Mouse (Mus musculus) v-Abl transformed pro-B cells (cell line): ENCODE measurements around the gene Uqcc3.

Source experiments
- in situ Hi-C, 2 experiments: fragments of 400-800 bp; cut with MboI; formaldehyde crosslinking; loops; one replicate each; pipeline ENCODE4 v1.15.1; 2025; ENCODE audit not compliant: unreplicated experiment in 2 of 2

Uqcc3 gene

DNA sequence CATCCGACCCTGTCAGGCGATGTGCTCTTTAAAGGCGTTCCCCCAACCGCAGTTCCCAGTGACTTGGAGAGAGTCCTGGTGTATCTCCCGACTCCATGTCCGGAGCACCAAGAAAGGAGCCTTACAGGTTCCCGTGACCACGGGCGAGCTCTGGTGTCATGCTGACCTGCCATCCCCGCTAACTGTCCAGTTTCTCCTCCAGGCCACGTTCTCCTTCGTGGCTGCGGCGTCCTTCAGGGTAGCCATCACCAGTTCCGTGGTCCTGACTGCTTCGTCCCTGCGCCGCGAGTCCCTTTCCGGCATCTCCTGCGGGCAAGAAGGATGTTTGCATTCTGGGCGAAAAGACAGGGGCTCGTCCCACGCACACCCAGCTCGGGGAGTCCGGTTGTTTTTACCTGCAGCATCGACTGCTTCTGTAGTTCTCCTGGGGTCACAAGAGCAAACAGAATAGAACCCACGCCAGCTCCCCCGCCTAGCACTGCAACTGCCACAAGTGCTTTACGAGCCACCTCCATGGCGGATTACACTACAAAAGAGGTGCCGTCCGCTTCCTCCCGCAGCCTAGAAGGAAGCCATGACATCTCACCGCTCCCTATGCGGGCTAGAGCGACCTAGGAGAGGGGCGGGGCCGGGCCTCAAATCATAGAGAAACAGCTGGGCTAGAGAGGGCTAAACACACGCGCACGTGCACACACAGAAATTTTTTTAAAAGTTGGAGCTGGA lies at the start of gene Uqcc3:
TSS of gene Uqcc3 (minus strand) at position 613 of the 723 bp plus-strand sequence.
- in situ Hi-C loops: loop anchor here in 1 of 2 experiments (5.0 to 25.0 kb wide), 2 partner anchors 82 to 1393 kb away; partner anchors contain the start of genes Atl3 and Rtn3

- in situ Hi-C loops: loop anchor here in 1 of 2 experiments (25.0 kb wide), 1 partner anchor 193 kb away; the partner anchor contains the start of genes 1700092M07Rik, Stx5a and Wdr74
Observed at GRCm38 (mm10) chr19:8930117-8930516, 49.4 kb upstream of the Uqcc3 start.

DNA sequence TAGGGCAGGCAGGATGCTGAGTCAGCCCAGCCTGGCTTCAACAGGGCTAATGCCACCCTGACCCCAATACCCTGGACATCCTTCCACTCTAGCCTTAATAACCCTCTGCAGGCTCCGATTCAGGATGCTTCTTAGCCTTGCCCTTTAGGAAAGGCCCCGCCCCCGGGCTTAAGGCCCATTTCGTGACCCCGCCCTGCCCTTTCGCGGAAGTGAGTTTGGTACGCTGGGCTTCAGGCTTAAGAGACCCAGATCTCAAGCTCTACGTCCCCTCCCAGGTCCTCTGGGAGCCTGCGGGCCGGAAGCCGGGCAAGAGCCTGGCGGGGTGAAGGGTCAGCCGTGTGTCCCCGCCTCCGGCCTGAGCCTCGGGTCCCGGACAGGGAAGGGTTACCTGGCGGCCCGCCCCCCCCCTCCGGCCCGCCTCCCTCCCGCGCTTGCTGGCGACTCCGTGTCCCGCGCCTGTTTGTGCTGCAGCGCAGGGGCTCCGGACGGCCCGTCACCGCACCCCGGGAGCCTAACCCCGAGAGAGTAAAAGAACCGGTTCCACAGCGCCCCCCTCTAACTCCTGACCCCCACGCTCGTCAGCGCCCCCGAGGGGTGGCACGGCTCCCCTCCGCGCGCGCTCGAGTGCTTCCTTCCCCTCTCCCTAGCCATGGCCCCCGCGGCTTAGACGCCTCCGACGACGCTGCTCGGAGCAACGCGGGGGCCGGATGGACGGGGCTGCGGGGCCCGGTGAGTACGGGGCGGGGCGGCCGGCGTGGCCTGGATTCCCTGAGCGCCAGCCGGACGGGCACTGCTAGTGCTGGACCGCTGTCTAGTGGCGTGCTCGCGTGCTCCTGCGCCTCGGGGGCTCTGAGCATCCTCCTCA lies 48.7 kb upstream of the Uqcc3 start, which contains the start of the genes Rom1 and Eml3:
TSS of gene Rom1 (minus strand) at position 133 of the 865 bp plus-strand sequence.
TSS of gene Eml3 (plus strand) at position 329 of the 865 bp plus-strand sequence.
- in situ Hi-C loops: loop anchor here in 1 of 2 experiments (25.0 kb wide), 1 partner anchor 192 kb away; the partner anchor contains the start of genes 1700092M07Rik, Stx5a and Wdr74

DNA sequence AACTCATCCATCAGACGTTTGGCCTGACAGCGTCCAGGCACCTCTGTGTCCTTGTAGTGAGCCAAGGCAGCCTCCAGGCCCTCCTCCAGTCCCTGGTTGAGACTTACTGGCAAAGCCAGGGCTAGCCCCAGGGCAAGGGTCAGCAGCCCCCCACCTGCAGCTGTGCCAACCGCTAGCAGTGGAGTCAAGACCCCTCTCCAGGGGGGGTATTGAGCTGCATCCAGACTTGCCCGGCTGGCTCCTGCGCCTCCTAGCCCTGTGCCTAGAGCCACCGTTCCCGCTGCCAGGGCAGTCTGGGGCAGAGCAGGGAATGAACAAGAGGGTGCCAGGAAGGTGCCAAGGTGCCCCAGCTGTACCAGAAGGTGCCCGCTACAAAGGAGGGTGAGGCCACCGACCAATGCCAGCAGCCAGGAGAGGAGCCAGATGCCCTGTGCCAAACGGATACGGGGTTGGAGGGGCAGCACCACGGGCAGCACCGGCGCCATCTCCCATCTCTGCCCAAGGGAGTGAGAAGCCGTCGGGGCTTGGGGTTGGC lies 48.0 kb upstream of the Uqcc3 start:
- in situ Hi-C loops: loop anchor here in 1 of 2 experiments (25.0 kb wide), 1 partner anchor 191 kb away; the partner anchor contains the start of genes 1700092M07Rik, Stx5a and Wdr74

DNA sequence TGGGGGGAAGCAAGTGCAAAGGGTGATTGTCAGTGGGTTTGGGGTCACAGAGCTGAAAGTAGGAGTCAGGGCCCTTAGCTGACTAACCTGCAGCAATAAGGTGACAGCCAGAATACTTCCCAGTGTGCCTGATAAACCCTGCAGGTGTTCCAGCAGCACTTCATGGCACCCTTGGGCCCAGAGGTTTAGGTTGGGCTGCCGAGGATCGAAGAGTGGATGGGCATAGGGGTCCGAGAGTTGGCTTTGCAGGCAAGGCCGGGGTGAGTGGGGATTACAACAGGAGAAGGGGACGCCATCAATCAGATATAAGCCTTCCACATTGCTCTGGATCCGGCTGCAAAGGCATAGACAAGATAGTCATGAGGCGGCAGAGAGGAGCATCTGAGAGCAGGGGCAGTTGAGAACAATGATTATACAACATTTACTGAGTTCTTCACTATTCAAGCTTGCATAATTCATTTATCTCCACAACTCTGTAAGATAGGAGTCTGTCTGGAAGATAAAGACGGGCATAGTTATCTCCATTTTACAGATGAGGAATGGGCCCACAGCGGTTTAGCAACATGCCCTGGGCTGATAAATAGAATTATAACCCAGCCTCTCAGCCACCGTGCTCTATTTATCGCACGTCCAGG lies 47.3 kb upstream of the Uqcc3 start:
- in situ Hi-C loops: loop anchor here in 1 of 2 experiments (25.0 kb wide), 1 partner anchor 191 kb away; the partner anchor contains the start of genes 1700092M07Rik, Stx5a and Wdr74

DNA sequence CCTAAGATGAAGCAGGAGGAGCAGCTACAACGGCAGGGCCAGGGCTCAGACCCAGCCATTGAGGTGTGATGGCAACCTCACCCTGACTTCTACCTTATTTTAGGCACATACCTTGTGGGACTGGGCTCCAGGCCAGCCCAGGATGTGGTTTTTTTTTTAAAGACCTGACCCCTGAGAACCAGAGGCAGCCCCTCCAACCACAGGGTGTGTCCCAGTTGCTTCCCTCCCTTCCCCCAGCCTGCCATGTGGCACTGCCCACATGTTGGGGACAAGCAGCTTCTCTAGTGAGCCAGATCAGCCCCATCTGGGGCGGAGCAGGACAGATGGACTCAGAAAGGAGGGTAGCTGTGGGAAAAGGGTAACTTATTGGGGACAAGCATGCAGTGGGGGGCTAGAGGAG lies 46.0 kb upstream of the Uqcc3 start:
- in situ Hi-C loops: loop anchor here in 1 of 2 experiments (25.0 kb wide), 1 partner anchor 189 kb away; the partner anchor contains the start of genes 1700092M07Rik, Stx5a and Wdr74

GRCm38 (mm10) chr19:8921741-8922140 lies 41.0 kb upstream of the Uqcc3 start:
- in situ Hi-C loops: no loop called here

DNA sequence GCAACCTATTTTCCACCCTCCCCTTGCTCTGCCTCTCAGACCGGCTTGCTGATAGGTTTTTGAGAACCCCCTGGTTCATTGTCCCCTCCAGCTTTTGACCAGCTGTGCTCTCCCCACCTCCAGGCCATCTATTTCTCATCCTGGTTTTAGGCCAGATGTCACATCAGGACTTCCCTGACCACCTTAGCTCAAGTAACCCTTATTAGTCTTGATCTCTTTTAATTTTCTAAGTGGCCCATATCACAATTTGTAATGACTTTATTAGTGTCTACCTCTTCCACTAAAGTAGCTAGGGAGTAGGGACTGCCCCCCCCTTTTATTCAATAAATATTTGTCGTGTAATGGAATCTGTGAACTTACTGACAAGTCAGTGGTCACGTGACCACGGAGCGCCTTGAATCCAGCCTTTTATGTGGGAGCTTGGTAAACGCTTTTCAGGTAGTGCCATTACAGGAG lies 40.1 kb upstream of the Uqcc3 start:
- in situ Hi-C loops: no loop called here

DNA sequence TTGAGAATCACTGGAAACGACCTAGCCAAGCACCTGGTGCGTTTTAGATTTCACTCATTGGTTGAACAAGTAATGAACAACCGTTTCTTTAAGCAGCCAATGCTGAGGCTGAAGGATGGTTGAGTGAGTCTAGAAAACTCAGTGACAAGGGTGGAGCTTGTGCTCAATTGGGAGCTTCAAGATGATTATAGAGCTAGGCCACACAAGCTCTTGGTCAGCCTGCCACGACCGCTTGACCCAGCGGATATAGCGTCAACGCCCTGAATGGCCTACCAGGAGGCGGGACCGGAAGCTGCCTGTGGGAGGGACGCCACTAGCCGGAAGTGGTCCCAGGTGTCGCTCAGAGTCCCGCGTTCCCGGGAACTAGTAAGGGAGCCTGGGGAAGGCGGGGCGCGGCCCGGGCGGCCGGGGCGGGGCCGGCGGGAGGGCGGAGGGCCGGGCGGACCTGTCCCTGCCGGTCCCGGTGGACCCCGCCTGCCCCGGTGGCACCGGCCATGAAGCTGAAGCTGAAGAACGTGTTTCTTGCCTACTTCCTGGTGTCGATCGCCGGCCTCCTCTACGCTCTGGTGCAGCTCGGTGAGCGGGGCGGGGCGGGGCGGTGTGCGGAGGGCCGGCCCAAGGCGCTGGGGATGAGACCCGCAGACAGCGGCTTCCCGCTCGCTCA lies 39.5 kb upstream of the Uqcc3 start, which contains the start of gene B3gat3:
TSS of gene B3gat3 (plus strand) at position 302 of the 664 bp plus-strand sequence.
- in situ Hi-C loops: no loop called here

- in situ Hi-C loops: no loop called here
Observed at GRCm38 (mm10) chr19:8919684-8920072, 39.0 kb upstream of the Uqcc3 start.

GRCm38 (mm10) chr19:8919000-8919399 lies 38.3 kb upstream of the Uqcc3 start:
- in situ Hi-C loops: no loop called here

DNA sequence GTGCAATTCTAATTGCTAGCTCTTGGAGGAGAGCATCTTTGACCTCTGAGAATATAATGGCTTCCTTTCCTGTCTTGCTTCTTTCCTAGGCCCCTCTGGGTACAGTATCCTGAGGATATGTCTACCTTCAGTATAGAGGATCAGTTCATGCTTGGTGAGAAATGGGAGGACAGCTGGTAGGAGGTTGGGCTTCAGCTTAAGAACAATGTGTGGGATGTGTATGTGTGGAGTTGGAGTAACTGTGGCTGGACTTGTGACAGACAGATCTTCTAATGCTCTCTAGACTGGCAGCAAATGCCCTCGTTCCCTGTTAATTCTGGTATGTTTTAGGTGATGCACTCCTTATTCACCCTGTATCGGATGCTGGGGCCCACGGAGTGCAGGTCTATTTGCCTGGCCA lies 33.5 kb upstream of the Uqcc3 start:
- in situ Hi-C loops: no loop called here

- in situ Hi-C loops: no loop called here
Observed at GRCm38 (mm10) chr19:8911810-8912209, 31.1 kb upstream of the Uqcc3 start.

- in situ Hi-C loops: no loop called here
Observed at GRCm38 (mm10) chr19:8908531-8908930, 27.8 kb upstream of the Uqcc3 start.

GRCm38 (mm10) chr19:8903412-8903811 lies 22.7 kb upstream of the Uqcc3 start:
- in situ Hi-C loops: no loop called here

DNA sequence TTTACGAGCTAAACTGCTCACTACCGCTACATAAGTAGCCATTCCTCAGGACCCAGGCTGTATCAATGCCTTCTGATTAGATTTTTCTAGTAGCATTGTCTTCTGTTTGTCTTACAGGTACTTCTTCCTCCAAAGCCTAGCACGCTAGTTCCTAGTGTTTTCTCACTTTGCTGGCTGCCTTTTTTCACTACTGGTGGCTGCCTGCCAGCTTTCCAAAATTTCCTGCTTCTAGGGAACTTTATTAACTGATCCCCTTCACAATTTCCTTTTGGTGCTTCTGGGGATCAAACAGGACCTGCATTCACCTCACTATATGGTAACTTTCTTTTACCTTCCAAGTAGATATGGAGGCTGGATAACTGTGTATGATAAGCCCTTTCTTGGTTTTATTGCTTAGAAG lies 18.4 kb upstream of the Uqcc3 start:
- in situ Hi-C loops: loop anchor here in 1 of 2 experiments (25.0 kb wide), 1 partner anchor 1412 kb away; the partner anchor contains the start of genes Atl3 and Rtn3

DNA sequence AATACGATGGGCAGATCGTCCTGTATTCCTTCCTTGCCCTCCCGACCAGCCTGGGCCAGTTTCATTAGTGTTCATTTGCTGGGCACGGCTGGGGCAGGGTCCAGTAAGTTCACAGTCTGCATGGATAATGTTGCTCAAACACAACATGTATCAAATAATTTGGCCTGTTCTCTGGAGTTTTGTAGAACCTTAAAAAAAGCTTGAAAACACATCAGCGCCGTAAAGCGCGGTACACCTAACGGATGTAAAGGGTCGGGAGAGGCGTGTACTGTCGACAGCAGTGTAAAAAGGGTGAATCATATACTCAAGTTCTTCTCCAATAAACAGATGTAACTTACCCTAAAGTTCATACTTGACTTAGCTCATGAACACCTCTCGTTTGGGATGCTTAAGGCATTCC lies 17.9 kb upstream of the Uqcc3 start:
- in situ Hi-C loops: loop anchor here in 1 of 2 experiments (25.0 kb wide), 1 partner anchor 1411 kb away; the partner anchor contains the start of genes Atl3 and Rtn3

DNA sequence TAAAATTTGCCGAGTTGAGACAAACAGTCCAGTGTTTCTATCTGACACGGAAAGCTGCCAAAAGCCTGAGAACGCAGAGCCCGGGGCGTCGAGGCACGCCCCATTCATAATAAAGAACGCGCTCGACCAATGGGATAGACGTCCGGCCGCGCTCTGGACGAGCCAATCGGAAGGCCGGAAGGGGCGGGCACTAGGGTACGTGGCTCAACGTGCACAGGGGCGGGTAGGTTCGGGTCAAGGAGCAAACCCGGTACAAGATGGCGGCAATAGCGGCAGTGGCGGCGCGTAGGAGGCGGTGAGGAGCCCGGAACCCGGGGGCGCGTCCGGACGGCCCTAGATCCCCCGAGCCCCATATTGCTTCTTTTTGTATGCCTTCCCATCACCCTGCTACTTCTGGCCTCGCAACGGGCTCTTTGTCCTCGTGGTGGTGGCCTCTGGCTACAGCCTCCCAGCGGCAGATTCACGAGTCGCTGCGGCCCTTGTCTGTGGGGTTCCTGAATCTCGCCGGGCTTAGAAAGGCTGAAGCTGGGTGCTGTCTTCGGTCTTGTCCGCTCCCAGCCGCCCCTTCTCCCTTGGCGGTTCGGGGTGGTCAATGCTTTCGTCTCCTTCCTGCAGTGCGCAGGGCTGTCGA lies 17.3 kb upstream of the Uqcc3 start, which contains the start of gene Ganab:
TSS of gene Ganab (plus strand) at position 207 of the 631 bp plus-strand sequence.
- in situ Hi-C loops: loop anchor here in 1 of 2 experiments (25.0 kb wide), 1 partner anchor 1411 kb away; the partner anchor contains the start of genes Atl3 and Rtn3
